Mouse (Mus musculus) cerebral cortex, adult 2 months (tissue): Measurements from ENCODE around the gene Rps12-ps3.

Experiments used
- WGBS: fragments of 180-500 bp; shearing (Covaris S2); methylation state at CpG from one replicate; pipeline ENCODE4 v1.1.7; 2018; 5-methylcytosine and 5-hydroxymethylcytosine counted together

Rps12-ps3 gene

GRCm38 (mm10) chr19:59356843-59357595 lies 34.9 kb downstream of the Rps12-ps3 start:
- 90% methylated on average over 14 of the region's 14 CpGs for WGBS

GRCm38 (mm10) chr19:59357878-59358277 lies 35.8 kb downstream of the Rps12-ps3 start:
- 94% methylated on average over 4 of the region's 4 CpGs for WGBS

- WGBS, result 85% methylated on average over 4 of the region's 4 CpGs
These were observed 37.1 kb downstream of the Rps12-ps3 start for GRCm38 (mm10) chr19:59359202-59359601.

GRCm38 (mm10) chr19:59360486-59360896 lies 38.4 kb downstream of the Rps12-ps3 start:
- WGBS, result 67% methylated on average over 2 of the region's 2 CpGs

- 88% methylated on average over 6 of the region's 6 CpGs for WGBS
These were observed 40.6 kb downstream of the Rps12-ps3 start for GRCm38 (mm10) chr19:59362646-59363045.

GRCm38 (mm10) chr19:59363666-59364065 lies 41.6 kb downstream of the Rps12-ps3 start:
- 84% methylated on average over 3 of the region's 3 CpGs for WGBS

- 76% methylated on average over 3 of the region's 3 CpGs for WGBS
These were observed 44.6 kb downstream of the Rps12-ps3 start for GRCm38 (mm10) chr19:59366724-59367123.

GRCm38 (mm10) chr19:59367892-59368291 lies 45.8 kb downstream of the Rps12-ps3 start:
- 78% methylated on average over 4 of the region's 4 CpGs for WGBS

GRCm38 (mm10) chr19:59371016-59371415 lies 48.9 kb downstream of the Rps12-ps3 start:
- WGBS, result 82% methylated on average over 4 of the region's 4 CpGs
